Mouse (Mus musculus) ovary, postnatal 36 days (tissue): ENCODE measurements around the gene Tmtc4.

ENCODE experiments used
- DNase-seq: peaks from one replicate; pipeline ENCODE4 v3.0.0; 2022; ENCODE audit warnings: low spot score, mixed read lengths

The Tmtc4 gene

DNA sequence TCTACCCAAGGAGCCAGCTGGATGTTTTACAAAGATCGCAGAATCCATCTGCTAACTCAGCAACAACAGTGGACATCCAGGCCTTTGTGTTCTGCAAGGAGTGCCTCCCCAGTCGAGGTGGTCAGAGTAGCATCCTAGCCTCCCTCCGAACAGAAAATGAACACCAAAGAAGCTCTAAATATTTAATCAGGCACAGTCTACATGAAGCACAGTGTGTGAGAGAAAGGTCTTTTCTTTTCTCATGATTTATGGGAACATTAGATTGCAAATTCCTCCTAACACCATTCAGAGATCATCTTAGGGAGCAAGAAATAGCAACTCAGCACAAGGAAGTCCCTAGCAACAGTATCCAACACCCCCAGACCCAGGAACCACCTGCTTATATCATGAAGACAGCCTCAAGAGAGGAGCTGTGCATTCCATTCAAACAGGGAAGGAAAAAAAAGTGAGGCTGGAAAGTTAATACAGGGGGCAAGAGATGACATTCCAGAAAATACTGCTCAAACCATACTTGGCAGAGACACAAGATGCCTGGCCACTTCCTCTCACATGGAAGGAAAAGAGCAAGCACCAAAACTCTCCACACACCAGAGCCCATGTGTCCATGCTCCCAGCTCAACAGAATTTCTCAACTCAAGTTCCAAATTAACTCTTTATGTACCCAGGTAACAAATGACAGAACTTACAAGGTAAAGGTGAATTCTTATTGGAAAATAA is 8.8 kb downstream of the Tmtc4 start:
- no peak for DNase-seq

DNA sequence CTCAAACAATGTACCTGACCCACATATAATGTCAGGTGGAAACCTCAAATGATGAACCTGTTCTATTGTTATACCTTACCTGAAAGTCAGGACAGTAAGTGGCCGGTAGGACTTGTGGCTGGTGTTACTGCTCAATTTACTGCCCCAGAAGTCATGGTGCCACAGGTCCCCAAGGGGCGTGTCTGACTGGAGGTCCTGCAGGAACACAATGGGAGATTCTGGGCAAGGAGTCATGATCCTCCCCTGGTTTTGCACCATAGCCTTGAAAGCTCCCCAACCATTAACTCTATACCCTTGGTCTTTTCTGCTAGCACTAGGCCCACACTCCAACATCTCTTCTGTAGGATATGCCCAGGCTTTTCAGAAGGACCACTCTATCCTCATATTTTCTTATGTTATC is 10.7 kb downstream of the Tmtc4 start:
- DNase-seq, result no peak

DNA sequence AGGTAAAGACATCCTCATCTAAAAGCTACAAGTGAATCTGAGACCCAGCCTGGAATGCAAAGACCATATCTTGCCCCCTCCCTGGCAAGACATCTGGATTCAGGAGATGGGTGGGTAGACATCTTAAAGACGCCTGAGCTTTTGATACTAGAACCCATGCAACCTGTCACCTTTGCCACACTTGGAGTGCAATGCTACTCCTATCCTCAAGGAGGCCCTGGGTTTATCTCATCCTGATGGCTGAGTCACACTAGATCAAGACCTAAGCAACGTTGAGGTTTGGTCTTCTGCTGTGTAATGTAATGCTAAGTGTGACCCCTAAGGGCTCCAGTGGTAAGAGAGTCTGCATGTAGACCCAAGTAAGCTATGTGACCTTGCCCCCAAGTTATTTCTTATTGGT is 15.8 kb downstream of the Tmtc4 start:
- DNase-seq, result no peak

DNA sequence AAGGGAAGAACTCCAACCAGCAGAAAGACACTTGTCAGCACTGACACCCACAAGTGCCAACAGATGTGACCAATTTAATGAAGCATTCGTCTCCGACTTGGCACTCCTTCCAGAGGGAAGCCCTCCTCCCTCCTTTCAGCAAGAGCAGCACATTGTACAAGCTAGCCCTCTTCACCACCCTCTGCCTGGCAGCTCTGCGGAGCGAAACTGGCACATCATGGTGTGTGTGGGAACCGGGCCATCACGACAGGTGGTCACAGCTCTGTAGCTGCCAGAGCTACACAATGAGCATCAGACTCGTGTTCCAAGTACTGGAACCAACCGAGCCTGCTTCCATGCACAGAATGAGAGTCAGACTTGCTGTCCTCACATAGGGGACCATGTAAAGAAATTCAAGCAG is 25.9 kb downstream of the Tmtc4 start:
- DNase-seq, result peak; percentile 23

DNA sequence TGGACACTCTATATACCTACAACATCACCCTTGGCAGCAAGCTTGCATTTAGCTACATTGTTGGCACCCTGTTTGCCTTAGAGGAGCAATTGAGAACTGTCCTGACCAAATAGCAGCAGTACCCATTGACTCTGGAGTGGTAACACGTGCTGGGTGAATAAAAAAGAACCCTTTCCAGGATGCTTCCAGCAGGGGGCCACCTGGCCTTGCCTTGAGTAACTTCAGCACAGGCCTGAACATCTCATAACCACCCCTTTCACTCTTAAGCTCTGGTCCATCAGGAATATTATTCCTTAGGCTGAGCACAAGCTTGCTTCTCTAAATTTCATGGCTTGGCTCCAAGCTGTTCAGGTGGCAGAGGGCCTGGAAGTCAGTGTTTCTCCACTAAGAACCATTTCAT is 30.5 kb downstream of the Tmtc4 start:
- DNase-seq, result peak; percentile 44

DNA sequence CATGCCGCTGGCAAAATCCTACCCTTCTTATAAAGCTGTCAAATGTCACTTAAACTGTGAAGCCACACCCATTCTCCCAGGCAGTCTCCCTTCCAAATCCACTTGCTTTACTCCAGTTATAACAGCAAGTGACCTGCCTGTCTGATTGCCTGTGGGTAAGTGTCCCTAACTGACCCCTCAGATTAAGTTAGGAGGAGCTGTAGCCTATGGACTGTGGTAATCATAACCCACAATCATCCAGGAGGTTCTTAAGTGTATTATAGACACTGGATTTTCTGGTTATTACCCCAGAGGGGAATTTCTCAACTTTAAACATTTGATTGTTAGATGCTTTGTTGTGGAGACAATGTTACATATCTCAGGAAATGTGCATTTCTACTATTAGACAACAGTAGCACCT is 31.3 kb downstream of the Tmtc4 start:
- DNase-seq, result no peak

DNA sequence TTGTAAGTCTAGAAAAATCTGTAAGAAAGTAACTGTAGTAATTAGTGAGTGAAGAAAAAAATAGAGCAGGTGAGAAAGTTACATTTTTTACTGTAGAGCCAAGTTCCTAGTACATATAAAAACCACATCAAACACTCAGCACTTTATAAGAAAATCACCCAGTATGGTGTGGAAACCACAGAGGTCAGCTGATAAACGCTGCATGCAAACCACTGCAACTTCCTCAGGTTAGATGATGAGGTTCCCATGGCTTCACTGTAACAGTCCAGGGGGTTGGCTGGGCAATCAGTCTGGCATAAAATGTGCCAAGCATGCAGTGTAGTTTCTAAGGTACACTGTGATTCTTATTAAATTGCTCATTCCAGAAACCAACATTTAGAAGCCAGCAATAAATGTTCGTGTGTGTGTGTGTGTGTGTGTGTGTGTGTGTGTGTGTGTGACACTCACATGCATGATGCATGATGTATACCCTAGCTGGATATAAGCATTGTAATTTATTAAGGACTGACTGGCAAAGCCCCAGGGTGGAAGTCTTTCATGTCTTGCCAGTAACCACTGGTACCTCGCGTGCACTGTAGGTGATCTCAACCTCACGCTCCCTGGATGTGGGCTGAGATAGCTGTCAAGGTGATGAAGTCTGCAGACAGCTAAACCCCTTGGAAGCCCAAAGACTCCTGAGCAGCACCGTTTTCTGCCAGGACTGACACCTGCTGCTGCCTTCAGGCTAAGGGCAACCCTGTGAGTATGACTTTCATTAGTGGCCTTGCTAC is 32.0 kb downstream of the Tmtc4 start:
- DNase-seq, result no peak

DNA sequence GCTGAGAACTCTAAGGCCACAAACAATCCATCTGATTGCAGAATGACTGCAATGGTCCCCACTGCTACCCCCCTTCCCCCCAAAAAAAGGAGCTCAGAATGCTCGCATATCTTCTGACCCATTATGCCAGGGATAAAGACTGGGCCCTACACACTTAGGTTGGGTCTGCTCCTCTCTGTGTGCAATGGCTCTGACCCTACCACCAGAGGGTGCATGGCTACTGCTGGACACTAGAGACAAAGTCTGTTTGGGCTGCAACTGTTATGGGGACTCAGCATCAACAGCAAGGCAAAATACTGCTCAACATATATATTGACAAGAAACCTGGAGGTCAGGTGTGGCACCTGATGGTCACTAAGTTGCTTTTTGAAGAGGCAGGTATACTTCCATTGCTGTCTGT is 32.9 kb downstream of the Tmtc4 start:
- no peak for DNase-seq

DNA sequence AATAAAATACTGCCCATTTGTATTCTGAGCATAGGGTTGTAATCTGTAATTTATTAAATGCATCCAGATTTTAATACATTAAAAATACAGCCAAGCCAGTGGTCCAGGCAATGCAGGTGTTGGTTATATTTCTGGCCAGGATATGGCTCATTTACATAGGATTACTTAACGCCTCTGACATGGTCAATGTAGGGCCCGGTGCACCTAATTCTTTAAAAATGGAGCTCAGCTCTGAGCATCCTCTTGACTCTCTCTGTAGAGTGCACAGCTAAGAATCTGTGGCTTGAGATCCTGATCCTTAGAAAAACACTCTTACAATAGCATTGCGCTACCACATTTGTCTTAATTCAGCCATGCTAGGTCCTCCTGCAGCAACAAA is 40.4 kb downstream of the Tmtc4 start:
- no peak for DNase-seq

DNA sequence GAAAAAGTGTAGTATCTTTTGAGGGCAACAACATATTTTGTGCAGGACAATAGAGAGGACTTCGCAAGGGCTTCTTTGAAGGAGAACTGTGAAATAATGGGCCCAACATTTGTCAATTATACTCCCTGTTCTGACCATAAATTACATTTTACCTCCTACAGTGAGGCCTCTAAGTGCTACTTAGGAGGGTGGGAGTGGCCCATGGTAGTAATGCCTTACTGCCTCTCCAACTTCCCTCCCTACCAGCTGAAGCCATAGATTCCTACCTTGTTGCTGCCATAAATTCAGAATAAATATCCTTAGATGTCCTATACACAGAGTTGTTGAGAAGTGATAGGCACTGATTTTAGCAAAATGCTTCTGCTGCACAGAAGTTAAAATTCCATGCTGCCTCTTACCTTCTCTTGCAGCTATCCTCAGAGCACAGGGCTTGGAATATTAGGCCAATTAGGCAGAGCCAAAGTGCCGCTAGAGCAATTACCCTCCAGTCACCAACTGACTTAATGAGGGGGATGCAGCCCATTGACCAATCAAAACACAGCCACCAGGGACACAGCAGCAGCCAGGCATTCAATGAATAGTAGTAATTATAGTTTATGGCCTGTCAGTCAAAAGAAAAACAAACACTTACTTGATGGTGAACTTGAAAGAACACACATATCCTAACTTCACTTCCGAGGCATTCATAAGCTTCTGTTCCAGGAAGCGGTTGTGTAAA is 40.9 kb downstream of the Tmtc4 start:
- DNase-seq, result no peak

DNA sequence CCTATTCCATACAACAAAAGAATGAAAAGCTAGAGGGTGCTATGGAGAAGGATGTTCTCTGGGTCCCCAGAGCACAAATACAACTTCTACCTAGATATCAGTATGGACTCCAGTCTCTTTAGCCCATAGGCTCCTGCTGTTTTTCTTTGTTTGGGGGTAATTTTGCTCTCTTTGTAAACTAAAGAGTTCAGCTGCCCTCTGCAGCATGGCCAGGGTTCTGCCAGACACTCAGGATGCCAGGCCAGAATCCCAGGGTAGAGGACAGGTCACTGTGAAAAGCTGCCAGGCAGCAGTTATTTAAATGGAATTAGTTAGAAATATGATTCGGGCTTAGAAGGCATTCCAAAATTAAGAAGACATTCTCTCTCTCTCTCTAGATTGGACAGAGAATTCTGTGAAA is 47.4 kb downstream of the Tmtc4 start:
- no peak for DNase-seq

DNA sequence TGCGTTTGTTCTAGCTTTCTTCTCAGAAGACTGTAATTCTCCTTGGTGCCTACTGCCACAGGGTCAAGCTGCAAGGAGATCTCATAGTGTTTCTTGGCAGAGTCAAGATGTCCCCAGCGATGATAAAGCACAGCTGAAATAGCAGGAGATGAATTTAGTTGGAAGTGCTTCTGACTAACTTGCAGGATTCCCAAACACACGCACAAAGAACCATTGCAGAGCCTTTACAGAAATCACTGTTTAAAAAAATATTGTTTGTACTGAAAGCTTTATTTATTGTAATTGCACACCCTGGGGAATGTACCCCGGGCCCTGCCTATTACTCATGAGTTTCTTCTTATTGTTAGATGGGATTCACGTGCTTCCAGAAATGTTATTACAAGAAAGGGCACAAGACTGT is 63.8 kb downstream of the Tmtc4 start:
- DNase-seq, result no peak

DNA sequence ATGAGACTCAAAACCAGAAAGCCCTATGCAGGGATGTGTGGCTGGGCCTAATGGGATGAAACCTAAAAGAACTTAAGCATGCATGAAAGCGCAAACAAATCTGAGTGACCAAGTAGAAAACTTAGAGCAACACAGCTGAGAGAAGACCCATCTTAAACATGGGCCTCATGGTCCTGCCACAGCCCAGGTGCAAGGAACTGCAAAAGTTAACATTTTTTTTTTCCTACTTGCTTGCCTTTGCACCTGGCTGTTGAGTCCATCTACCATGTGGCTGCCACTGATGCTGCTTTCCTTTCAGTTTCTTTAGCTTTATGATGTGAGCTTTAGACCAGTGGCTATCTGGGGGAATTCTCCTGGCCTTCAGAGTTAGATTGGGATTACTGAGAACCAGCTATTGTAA is 66.2 kb downstream of the Tmtc4 start:
- DNase-seq, result no peak

DNA sequence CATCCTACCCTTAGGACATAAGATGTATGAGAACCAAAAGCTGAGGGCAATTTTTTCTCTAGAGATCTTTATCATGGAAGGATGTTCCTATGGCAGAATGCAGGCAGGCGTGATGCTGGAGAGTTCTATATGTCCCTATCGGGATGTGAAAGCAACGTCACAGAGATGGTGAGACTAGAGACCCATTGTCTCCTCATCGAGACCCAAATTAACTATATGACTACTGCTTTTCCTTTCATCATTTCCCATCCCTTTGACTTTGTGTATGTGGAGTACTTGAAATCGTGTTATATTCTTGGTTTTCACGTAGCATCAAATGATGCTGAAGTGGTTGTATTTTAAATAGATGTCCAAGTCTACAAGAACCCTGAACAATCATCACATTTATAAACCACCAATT is 70.2 kb downstream of the Tmtc4 start, which contains the start of gene Ggact:
TSS of gene Ggact (minus strand) at position 101 of the 400 bp plus-strand sequence.
- no peak for DNase-seq

DNA sequence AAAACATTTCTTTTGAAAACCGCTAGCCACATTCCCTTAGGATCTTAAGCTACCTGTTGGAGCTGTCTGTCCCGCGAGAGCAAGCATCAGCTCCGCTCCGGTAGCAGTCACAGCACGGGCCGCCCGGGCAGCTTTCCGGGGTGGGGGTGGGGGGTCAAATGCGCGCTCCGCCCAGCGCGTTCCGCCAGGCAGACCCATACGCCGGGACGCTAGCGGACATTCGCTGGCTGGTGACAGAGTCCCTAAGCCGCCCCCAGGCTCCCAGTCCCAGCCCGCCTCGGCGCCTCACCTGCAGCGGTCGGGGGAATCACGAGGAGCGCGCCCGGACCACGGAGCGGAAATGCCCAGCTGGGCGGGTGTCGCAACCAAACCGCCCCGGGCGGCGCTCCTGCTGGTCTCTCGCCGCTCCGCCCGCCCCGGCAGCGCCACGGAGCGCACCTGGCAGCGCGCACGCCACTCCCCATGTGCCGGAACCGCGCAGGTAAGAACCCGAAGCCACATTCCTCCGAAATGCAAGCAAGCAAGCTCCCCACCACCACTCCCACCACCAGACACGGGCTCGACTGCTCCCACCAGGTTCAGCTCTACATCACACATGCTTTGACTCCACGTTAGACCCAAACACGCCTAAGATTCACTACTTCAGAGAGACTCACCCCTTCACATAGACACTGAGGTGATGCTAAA is 70.9 kb downstream of the Tmtc4 start:
- peak; percentile 72 for DNase-seq

DNA sequence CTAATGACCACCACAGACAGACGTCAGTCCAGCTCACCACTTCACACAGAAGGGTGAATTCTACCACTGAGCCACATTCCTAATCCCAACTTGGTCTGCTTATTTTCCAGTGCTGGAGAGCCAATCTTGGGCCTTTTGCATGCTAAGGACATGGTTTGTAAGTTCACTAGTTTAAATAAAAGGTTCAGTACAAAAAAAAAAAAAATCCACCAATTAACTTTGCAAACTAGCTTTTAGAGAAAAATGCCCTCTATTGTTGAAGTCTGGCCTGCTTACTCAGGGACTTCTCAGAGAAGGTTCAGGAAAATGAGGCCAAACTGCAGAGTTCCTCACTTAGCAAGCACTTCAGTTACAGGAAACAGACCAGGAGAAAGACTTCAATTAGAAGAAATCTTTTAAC is 71.7 kb downstream of the Tmtc4 start:
- DNase-seq, result no peak

DNA sequence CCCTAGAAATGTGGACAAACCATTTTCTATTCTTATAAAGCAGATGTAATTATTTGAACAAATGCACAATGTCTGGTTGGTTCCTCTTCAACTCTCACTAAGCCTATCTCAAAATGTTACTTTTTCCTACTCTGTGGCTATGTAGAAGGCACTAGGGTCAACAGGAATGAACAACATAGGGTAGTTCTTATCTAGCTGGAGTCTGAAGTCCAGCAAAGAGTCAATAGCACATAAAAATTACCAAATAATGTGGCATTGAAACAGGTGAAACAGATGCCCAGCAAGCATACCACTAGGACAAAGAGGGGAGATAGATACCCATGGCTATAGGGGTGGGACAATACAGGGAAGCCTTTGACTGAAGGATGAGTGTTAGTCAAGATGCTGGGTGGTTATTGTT is 72.6 kb downstream of the Tmtc4 start:
- no peak for DNase-seq

DNA sequence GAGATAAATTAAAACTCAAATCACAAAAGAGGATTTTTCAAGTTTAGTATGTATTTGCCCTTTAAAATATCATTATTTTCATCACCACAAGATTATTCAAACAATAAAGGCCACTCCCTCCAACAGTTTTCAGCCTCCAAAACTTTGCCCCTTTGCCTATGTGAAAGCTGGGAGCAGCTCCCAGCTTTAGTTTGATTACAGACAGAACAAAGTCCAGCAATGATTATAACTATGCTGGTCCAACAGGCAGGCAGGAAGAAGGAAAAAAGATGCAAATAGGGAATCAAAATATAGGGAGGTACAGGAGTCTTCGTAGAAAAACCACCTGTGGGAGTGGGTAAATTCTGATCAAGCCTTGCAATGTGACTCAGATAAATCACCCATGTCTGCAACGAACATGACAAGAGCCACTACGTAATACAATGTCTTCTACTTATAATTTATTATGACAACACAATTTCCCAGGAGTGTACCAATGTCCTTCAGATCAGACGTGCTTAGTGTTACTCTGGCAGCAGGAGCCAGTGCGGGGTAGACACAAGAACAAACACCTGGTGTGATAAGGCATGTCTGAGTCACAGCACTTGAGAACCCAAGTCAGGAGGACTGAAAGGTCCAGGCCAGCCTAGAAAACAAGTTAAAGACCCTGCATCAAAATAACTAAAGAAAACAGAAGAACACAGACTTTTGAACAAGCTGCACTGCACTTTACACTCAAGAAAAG is 74.3 kb downstream of the Tmtc4 start:
- DNase-seq, result no peak

DNA sequence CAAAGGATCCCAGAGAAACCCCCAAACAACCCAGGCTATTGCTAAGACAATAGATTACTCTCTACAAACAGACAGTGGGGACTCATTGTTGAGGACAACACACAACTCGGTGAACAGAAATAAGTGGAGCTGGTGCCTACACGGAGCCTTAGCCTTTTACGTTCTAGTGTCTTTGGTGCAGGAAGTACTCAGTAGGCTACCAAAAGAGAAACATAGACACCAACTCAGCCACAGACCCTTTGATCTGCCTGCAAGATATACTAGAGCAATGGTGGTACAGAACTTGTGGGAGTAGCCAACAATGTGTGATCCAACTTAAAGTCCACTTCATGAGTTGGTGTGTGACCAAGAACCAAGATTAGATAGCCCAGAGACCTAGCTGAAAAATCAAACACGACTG is 75.8 kb downstream of the Tmtc4 start:
- no peak for DNase-seq

DNA sequence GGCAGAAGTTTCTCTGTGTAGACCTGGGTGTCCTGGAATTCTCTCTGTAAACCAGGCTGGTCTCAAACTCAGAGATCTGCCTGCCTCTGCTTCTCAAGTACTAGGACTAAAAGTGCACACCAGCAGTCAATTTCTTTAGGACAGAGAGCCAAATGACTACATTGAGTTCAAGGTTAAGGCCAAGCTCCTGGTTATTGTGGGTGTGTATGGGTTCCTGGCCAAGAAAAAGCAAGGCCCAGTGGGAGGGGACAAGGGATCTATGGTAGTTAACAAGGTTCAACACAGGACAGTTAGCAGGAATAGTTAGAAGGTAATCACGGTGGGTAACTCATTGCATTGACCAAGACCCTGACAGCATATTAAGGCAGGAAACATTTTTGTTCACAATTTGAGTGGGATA is 78.8 kb downstream of the Tmtc4 start:
- DNase-seq, result no peak

DNA sequence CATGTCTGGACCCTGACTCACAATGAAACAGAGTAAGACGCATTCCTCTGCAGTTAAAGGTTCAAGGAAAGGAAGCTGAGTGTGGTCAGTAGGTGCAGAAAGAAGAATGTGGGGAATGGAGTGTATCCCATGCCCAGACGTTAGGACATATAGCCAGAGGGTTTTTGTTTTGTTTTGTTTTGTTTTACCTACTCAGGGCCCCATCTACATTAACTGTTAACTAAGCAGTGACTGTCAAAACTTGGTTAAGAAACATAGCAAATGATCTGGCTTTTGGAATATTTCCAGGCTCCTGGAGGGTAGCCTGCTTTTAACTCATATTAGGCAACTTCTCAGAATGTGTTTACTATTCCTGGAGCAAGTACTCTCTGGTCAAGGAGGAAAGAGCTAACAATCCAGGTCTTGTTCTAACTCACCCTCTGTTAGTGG is 79.9 kb downstream of the Tmtc4 start:
- no peak for DNase-seq

DNA sequence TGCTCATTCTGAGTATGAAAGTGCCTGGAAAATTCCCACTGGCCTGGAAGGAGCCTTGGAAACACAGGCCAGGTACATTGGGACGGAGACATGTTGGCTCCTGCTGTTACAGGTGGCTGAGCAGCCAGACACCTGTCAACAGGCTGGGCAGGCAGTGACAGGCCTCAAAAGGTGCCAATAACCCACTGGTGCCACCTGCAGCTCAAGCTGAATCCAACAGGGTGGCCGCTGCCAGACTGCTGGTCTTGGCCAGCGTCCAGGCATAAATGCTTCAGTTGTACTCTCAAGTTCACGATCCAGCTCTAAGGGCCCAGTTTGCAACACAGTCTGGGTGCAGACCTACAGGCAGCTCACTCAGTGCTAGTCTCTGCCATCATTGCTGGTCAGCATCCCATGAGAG is 81.0 kb downstream of the Tmtc4 start:
- peak; percentile 65 for DNase-seq
